Mouse (Mus musculus) heart, embryonic 13.5 days (tissue): ENCODE results near the gene Mrpl42. TPM values are rescaled to one million over a fixed set of nuclear protein-coding genes. Genes with fewer than 3 reads are reported as not detected.
A peak's percentile ranks its signal among the peaks of the same experiment; 100 is the strongest.

Experiments used
- ATAC-seq: fragments of 200-750 bp; cut with Nextera tagmentation; 2 replicates; pipeline ENCODE4 v1.8.0; 2017; ENCODE audit warnings: moderate TSS enrichment; ENCODE audit not compliant: insufficient number of reproducible peaks, low FRiP score, low TSS enrichment; ENCODE audit errors: extremely low read depth
- H3K27ac ChIP-seq: fragments of 300-500 bp; sonication (generic); replicated peaks from 2 replicates; pipeline ENCODE4 v1.5.1; 2015; ENCODE audit warnings: moderate library complexity, mild to moderate bottlenecking, inconsistent platforms
- H3K27me3 ChIP-seq: fragments of 300-500 bp; sonication (generic); replicated peaks from 2 replicates; pipeline ENCODE4 v1.6.1; 2015; ENCODE audit warnings: mild to moderate bottlenecking, inconsistent platforms
- H3K36me3 ChIP-seq: fragments of 300-500 bp; sonication (generic); 2 replicates; pipeline ENCODE4 v1.6.1; 2015; ENCODE audit warnings: mild to moderate bottlenecking, inconsistent platforms
- H3K4me1 ChIP-seq: fragments of 300-500 bp; sonication (generic); 2 replicates; pipeline ENCODE4 v1.6.1; 2015; ENCODE audit warnings: inconsistent platforms
- H3K4me2 ChIP-seq: fragments of 300-500 bp; sonication (generic); 2 replicates; pipeline ENCODE4 v1.6.1; 2015; ENCODE audit warnings: inconsistent platforms, mild to moderate bottlenecking, moderate library complexity
- H3K4me3 ChIP-seq: fragments of 300-500 bp; sonication (generic); 2 replicates; pipeline ENCODE4 v1.5.1; 2015; ENCODE audit warnings: moderate library complexity, mild to moderate bottlenecking, inconsistent platforms
- H3K9ac ChIP-seq: fragments of 300-500 bp; sonication (generic); 2 replicates; pipeline ENCODE4 v1.6.1; 2015; ENCODE audit warnings: inconsistent platforms, mild to moderate bottlenecking, moderate library complexity
- H3K9me3 ChIP-seq: fragments of 300-500 bp; sonication (generic); 2 replicates; pipeline ENCODE4 v1.6.1; 2016; ENCODE audit warnings: inconsistent platforms
- WGBS: fragments of 180-500 bp; shearing (Covaris S2); methylation state at CpG from one replicate; pipeline ENCODE4 v1.1.7; 2015; ENCODE audit warnings: mixed read lengths; 5-methylcytosine and 5-hydroxymethylcytosine counted together
- polyA plus RNA-seq: library from polyadenylated mRNA; unstranded; fragments of >200 nt; fragmentation: Nextera tagmentation; extraction: Ambion mirVana; gene quantifications from 2 replicates; pipeline ENCODE4 v1.2.1, GENCODE M21; 2015

Mrpl42 gene
- polyA plus RNA-seq, 1 experiment from 2014 or later: 542 TPM

DNA sequence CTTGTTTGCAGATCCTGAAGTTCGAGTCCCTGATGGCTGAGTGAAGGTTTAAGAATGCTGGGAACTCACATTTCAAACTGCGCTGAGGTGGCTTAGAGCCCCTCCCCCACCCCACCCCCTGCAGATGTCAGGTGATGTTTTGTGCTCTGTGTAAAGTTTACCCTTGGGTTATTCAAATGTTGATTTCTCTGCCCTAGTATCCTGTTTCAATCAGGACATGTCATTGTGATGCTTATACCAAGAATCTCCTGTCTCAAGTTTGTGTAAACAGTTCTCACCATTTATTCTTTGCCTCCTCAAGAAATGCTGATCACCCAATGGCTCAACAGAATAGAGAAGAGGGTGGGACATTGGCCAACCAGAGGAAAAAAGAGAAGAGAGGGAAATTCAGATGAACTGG lies 45.6 kb downstream of the Mrpl42 start:
- no peaks in the 10 kb centered on the region for H3K27me3 ChIP-seq
- H3K36me3 ChIP-seq: no peaks in the 10 kb centered on the region
- no peak overlapping the region for H3K4me2 ChIP-seq
- no peak overlapping the region for H3K4me3 ChIP-seq
- WGBS: 71% methylated on average over 2 of the region's 2 CpGs
- no peaks in the 10 kb centered on the region for H3K4me1 ChIP-seq
- H3K9ac ChIP-seq: no peak overlapping the region
- no peaks in the 10 kb centered on the region for H3K9me3 ChIP-seq
- no peak overlapping the region for H3K27ac ChIP-seq
- ATAC-seq: no peak

DNA sequence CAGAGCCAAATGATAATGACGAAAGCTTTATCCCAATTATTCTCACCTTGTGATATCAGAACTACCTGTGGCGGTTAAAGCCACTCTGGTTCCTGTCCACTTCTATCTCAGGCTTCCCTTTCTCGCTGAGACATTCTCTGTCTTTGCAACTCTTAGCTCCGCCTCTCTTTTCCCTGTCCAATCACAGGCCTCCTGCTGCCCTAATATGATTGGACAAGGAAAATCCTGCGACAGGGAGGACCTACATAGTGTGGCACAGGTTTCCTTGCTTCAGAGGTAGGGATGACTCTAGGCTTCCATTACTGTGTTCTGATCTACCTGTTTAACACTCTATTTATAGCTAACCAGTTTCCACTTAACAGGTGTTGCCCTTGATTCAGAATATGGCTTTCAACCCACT lies 48.5 kb downstream of the Mrpl42 start:
- Histone ChIP-seq H3K4me2 (no peak overlapping the region), H3K27me3 (no peaks in the 10 kb centered on the region), H3K4me3 (no peak overlapping the region), H3K9me3 (no peaks in the 10 kb centered on the region), H3K9ac (no peak overlapping the region), H3K36me3 (no peaks in the 10 kb centered on the region), H3K27ac (no peak overlapping the region), H3K4me1 (0 out of 2 replicates have a peak, but pooled peaks cover 5% of the 10 kb centered on the region)
- 74% methylated on average over 5 of the region's 5 CpGs for WGBS
- ATAC-seq: no peak

DNA sequence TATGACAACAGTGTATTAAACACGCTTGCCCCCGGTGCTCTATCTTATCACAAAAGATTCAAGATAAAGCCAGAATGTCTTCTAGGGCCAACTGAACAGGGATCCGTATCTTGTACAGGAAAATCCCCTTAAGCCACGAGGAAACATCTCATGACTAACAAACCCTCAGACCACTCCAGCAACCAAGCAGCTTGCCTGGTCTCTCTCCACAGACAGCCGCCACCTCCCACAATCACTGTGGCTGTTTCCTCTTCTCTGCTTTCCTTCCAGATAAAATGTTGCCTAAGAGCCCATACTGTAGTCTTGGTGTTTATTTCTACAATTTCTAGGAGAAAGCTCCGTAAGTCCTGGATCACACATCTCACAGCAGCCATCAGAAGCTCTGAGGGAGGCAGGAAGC lies 52.7 kb downstream of the Mrpl42 start:
- Histone ChIP-seq H3K9ac (no peak overlapping the region), H3K4me3 (no peak overlapping the region), H3K4me2 (no peak overlapping the region), H3K9me3 (no peaks in the 10 kb centered on the region), H3K4me1 (0 out of 2 replicates have a peak, but pooled peaks cover 5% of the 10 kb centered on the region), H3K27me3 (0 out of 2 replicates have a peak, but pooled peaks cover 4% of the 10 kb centered on the region), H3K27ac (no peak overlapping the region), H3K36me3 (no peaks in the 10 kb centered on the region)
- WGBS: 29% methylated on average over 6 of the region's 6 CpGs
- ATAC-seq: no peak

DNA sequence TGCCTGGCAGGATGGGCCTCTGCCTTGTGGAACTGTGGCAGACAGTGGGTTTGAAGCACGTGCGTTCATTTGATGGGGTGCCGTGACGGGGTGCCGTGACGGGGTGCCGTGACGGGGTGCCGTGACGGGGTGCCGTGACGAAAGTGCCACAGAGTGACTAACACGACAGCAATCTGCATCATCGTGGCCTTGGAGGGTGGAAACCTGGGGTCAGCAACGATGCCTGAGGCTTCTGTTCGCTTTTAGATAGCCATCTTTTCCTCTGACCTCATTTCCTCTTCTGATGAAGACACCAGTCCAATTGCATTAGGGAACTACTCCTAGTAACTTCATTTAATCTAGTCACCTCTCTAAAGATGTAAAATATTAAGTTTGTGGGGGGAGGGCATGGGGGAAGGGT lies 53.8 kb downstream of the Mrpl42 start:
- Histone ChIP-seq H3K27me3 (0 out of 2 replicates have a peak, but pooled peaks cover 4% of the 10 kb centered on the region), H3K4me3 (no peak overlapping the region), H3K36me3 (no peaks in the 10 kb centered on the region), H3K4me1 (0 out of 2 replicates have a peak, but pooled peaks cover 5% of the 10 kb centered on the region), H3K9ac (no peak overlapping the region), H3K9me3 (no peaks in the 10 kb centered on the region), H3K4me2 (no peak overlapping the region), H3K27ac (no peak overlapping the region)
- WGBS: 91% methylated on average over 16 of the region's 16 CpGs
- ATAC-seq: no peak

DNA sequence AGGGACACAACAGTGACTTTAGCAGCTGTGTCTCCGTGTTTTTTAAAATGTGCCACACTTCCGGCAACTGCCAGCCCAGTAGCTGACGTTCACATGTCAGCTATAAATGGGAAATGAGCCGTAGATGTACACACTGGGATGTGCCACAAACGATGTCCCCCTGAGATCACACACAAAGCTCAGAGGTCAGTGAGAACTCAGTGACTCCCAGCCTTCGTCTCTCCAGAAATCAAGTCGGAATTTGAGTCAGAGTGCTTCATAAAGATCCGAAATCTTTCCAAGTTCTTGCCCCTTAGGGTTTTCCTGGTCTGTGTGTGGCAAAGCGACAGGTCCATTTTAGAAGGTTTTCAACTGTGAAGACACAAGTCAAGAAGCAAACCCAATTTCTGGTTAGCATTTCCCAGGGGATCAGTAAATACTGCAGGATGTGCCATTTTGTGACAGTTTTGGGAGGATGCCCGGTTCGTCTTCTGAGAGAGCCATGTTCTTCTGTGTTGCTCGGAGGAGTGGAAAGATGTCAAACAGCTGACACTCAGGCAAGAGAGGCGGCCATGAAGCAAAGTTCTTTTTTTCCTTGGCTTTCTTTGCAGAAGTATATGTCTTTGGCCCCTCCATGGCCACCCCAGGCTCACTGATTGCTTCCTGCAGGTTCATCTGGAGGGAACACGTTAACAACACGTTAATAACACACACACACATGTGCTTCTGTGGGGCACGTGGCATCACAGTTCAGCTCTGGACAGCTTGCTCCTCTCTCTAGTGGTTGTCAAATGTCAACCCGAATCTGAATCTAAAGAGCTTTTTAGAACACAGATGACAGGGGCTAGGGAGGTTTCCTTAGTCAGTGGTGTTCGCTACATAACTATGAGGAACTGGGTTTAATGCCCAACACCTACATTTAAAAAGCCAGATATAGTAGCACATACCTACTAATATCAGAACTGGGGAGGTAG lies 56.4 kb downstream of the Mrpl42 start:
- 69% methylated on average over 18 of the region's 18 CpGs for WGBS
- H3K27ac ChIP-seq: no peak overlapping the region
- no peaks in the 10 kb centered on the region for H3K9me3 ChIP-seq

DNA sequence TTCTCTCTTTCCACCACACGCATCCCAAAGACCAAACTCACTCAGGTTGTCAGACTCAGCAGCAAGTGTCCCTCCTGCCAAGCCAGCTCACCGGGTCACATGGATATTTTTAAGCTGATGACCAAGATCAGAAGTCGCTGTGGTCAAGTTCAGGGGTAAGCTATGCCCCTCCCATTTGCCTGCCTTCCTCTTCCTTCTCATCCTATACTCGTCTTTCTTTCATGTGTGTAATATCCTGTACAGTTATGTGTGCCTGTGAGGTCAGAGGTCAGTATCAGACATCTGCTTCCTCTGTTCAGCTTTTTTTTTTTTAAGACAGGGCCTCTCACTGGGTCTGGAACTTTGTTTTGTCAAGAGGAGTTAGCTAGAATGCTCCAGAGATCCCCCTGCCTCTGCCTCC lies 59.4 kb downstream of the Mrpl42 start:
- no peak overlapping the region for H3K27ac ChIP-seq
- no peaks in the 10 kb centered on the region for H3K36me3 ChIP-seq
- H3K4me1 ChIP-seq: peaks cover 9% of the 10 kb centered on the region
- H3K9ac ChIP-seq: no peak overlapping the region
- no peaks in the 10 kb centered on the region for H3K9me3 ChIP-seq
- no peak overlapping the region for H3K4me2 ChIP-seq
- WGBS: 68% methylated on average over 4 of the region's 4 CpGs
- H3K27me3 ChIP-seq: 0 out of 2 replicates have a peak, but pooled peaks cover 7% of the 10 kb centered on the region
- no peak for ATAC-seq
- no peak overlapping the region for H3K4me3 ChIP-seq

More for the DNA sequence above, 56.4 kb downstream of the Mrpl42 start:
- Histone ChIP-seq H3K36me3 (no peaks in the 10 kb centered on the region), H3K4me1 (0 out of 2 replicates have a peak, but pooled peaks cover 5% of the 10 kb centered on the region), H3K9ac (no peak overlapping the region), H3K4me2 (no peak overlapping the region), H3K4me3 (no peak overlapping the region), H3K27me3 (0 out of 2 replicates have a peak, but pooled peaks cover 4% of the 10 kb centered on the region)
- no peak for ATAC-seq

DNA sequence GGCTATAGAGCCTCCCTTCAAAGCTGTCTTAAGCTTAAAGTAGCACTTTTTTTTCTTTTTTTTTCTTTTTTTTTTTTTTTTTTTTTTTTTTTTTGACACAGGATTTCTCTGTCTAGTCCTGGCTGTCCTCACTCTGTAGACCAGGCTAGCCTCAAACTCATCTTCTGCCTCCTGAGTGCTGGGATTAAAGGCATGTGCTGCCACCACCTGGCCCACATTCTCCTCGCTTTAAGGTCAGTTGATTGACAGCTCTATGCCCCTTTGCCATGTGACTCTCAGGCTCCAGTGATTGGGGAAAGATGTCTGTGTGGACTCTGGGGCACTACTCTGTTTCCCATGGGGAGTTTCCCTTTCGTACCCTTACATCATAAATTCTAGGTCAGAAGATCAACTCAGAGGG lies 61.2 kb downstream of the Mrpl42 start:
- Histone ChIP-seq H3K4me3 (no peak overlapping the region), H3K9ac (no peak overlapping the region), H3K36me3 (no peaks in the 10 kb centered on the region), H3K27ac (no peak overlapping the region), H3K4me1 (peaks cover 9% of the 10 kb centered on the region), H3K27me3 (0 out of 2 replicates have a peak, but pooled peaks cover 5% of the 10 kb centered on the region), H3K9me3 (no peaks in the 10 kb centered on the region), H3K4me2 (no peak overlapping the region)
- 51% methylated on average over 2 of the region's 2 CpGs for WGBS
- ATAC-seq: no peak

DNA sequence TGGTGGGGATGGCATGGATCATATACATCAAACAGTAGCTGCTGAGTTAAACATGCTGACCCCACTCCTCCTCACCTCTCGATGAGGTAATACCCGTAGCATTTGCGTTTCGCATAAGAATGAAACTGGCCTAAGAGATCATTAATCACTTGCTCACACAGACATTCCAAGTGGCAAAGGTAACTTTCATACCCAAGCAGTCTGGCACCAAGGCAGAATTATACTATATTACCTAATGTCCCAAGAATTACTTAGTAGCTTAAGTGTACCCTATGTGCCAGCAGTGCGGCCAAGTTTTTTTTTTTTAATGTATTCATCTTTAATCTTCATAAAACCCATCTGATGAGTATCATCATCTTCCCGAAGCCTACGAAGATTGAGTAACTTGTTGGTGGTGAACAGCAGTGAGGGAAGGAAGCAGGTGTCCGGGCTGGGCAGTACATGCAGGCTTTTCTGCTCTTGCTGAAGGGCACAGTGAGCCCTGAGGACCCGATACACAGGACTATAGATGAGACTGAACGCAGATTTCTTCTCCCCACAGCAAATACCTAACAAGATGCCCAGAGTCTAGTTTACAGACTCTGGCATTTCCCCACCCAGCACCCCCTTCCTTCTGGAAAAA lies 61.9 kb downstream of the Mrpl42 start:
- H3K9ac ChIP-seq: no peak overlapping the region
- H3K36me3 ChIP-seq: no peaks in the 10 kb centered on the region
- H3K27me3 ChIP-seq: 0 out of 2 replicates have a peak, but pooled peaks cover 2% of the 10 kb centered on the region
- H3K4me2 ChIP-seq: no peak overlapping the region
- no peak overlapping the region for H3K4me3 ChIP-seq
- H3K4me1 ChIP-seq: peaks cover 9% of the 10 kb centered on the region
- no peaks in the 10 kb centered on the region for H3K9me3 ChIP-seq
- ATAC-seq: no peak
- WGBS: 70% methylated on average over 10 of the region's 10 CpGs
- H3K27ac ChIP-seq: no peak overlapping the region

DNA sequence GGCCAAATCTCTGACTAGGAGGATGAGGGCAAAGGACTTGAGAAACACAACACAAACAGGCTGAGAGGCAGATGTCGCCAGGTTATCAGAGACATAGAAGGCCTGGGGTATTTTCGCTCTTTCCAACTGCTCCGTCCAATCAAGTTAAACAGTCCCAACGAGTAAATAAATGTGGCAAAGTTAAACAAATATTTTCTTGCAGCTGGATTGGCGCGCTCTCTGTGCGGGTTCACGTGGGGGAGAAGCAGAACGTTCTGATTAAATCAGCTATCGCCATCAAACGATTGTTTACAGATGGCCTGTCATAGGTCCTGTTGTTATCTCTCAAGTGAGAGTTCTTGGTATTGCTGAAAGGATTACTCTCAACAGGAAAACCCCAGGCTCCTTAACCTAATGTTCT lies 62.8 kb downstream of the Mrpl42 start:
- Histone ChIP-seq H3K27ac (no peak overlapping the region), H3K4me2 (peak overlapping the region; percentile 4; the same call in 1 of the 2 replicates), H3K9ac (no peak overlapping the region), H3K9me3 (no peaks in the 10 kb centered on the region), H3K4me1 (peaks cover 9% of the 10 kb centered on the region), H3K27me3 (0 out of 2 replicates have a peak, but pooled peaks cover 2% of the 10 kb centered on the region), H3K36me3 (no peaks in the 10 kb centered on the region), H3K4me3 (no peak overlapping the region)
- 7% methylated on average over 11 of the region's 11 CpGs for WGBS
- ATAC-seq: no peak
